Mouse (Mus musculus): ENCODE measurements around the gene Il1rl2.
A peak's percentile ranks its signal among the peaks of the same experiment; 100 is the strongest.

The Il1rl2 gene

GRCm38 (mm10) chr1:40325711-40326327, 1.4 kb downstream of the Il1rl2 start:
- no peak for DNase-seq

DNA sequence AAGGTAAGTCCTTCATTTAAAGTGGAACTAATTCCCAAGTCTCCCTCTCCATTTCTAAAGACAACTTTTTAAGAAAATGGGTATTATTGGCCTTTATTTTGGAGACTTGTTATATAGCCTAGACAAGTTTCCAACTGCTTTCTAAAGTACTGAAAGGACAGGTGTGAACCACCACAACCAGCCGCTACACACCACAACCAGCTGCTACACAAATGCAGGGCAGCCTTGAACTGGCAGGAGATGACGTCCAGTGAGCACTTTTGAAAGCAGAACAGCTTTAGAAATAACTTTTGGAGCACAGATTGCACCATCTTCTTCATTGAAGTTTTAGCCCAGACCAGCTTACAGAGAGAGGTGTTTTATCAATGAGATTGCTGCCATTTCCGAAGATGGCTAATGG, 3.2 kb downstream of the Il1rl2 start:
- DNase-seq = no peak

DNA sequence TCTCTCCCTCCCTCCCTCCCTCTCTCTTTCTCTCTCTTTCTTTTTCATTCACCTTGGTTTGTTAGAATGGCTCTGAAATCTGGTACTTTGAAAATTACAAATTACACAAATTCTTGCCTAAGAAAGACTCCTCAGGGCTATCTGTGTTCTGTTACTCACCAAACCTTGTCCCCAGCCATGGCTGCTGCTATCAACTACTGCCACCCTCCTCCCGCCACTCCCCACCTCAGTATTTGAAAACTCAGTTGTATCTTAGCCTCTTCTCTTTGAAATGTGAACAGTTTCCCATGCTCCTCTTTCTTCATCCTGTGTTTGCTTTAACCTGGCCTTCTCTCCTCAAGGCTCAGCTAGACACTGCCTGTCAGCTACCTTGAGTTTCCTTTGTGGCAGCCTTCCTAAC, 5.1 kb downstream of the Il1rl2 start:
- no peak for DNase-seq

DNA sequence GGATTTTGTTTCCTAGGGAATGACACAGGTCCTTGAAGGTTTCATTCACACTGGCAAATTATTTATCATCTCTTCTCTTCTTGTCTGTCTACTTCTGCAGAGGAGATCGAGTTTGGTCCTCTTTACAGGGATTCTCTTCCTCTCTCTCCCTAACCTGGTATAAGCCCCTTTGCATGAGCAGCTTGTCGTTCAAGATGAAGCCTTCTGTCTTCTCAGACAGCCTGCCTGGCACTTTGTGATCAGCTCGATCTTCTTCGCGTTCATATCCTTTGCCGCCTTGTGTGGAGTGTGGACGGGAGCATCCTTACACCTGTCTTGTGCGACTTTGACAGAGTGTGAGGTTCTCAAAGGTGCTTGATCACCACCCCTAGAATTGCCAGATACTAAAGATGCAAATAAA, 5.8 kb downstream of the Il1rl2 start:
- no peak for DNase-seq

GRCm38 (mm10) chr1:40339346-40339745, 14.9 kb downstream of the Il1rl2 start:
- no peak for DNase-seq

DNA sequence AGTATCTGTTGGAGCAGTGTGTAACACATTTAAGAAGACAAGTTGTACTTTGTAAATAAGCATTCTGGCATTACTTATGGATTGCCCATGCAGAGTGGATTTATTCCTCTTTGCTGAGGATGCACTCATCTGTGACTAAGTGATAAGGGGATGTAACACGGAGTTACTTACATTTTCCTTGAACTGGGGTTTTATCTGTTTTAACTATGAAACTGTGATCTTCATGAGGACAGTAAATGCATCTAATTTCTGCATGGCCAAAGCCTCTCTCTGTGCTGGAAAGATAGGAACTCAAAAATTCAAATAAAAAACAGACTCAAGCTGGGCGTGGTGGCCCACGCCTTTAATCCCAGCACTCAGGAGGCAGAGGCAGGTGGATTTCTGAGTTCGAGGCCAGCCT, 15.7 kb downstream of the Il1rl2 start:
- DNase-seq = no peak

DNA sequence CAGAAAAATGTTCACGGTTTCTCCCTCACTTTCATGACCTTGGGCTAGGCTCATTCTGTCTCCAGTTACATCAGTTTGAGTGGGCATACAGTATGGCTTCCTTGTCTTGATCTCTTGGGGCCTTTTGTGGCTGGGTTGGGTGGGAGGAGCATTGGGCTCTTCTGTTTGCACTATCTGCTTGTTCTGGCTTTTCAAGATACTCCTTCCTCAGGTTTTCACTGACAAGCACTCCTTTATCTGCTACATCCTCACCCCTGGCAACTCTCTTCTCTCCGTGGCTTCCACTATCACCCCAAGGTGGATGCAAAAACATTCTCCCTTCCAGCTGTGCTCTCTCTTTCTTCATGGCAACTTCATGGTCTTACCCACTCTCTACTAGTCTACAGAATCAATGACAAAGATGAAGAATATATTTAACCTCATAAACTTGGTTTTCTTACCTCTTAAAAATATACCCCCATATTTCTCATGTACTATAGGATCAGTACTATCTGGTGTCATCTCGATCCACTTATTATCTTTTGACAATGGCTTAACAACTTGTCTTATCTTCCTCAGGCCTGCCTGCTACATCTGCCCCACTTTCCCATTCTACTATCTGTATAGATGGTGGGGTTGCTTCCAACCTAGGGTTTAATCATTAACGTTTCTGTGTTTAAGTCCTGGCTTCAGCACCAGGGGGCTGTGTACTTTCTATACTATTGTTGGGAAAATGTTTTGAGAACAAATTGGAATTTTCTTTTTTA, 27.9 kb downstream of the Il1rl2 start:
- DNase-seq = no peak

DNA sequence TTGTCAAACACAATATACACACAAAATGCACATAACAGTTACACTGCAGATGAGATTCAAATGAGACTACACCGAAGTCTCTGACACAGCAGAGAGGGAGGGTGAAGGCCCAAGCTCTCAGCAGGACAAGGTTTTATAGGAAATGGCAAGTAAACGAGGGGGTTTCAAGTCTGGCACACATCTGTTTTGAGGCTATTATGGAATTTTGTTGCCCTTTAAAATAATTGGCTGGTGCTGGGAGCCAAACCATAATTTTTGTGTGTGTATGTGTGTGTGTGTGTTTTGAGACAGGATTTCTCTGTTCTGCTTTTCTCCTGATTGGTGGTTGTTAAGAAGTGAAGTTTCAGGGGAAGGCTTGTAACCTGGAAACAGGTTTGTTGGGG, 28.5 kb downstream of the Il1rl2 start:
- no peak for DNase-seq

DNA sequence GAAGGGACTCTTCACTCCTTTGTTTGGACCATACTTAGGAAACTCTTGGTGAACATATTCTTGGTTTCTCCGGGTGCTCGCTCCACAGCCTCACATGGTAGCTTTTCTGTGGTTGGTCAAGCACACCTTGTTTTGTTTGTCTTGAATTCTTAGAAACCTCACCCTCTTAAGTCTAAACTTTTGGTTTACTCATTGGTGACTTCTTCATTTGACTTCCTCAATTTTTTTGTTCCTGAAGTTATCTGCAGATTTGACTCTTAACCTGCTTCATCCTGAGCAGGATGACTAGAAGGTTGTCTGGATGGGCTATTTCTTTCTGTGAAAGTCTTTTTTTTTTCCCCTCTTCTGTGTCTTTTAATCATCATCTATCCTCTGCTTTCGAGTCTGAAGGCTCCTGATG, 30.3 kb downstream of the Il1rl2 start:
- no peak for DNase-seq

- no peak for DNase-seq
These were observed 31.0 kb downstream of the Il1rl2 start for GRCm38 (mm10) chr1:40355431-40355843.

DNA sequence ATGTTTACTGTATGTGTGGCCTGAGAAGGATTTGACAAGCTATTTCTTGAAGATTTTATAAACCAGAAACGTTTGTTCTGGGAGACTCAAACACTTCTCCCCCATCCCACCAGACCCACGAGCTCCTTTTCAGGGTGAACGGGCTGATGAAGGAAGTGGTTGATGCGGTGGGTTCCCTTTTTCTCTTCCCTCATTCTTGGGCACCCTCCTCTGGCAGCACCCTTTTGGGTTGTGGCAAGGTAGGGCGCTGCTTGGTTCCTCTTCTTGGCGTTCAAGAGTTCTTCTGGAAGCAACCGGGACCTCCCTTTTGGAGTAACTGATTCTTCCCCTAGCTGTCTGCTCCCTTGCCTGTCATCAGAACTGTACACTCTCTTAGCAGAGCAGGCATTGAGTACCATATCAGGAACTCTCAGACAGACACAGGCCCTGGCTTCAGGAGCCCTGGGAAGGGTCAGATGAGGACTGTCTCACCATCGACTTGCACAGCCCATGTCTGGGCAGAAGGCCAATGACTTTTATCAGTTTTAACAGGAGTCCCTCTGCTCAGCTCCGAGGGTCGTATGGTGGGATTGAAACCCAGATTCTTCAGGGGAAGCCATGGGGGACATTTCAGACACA, 31.6 kb downstream of the Il1rl2 start:
- no peak for DNase-seq

- no peak for DNase-seq
These were observed 33.5 kb downstream of the Il1rl2 start for GRCm38 (mm10) chr1:40357921-40358320.

GRCm38 (mm10) chr1:40358351-40358750, 33.9 kb downstream of the Il1rl2 start:
- no peak for DNase-seq

DNA sequence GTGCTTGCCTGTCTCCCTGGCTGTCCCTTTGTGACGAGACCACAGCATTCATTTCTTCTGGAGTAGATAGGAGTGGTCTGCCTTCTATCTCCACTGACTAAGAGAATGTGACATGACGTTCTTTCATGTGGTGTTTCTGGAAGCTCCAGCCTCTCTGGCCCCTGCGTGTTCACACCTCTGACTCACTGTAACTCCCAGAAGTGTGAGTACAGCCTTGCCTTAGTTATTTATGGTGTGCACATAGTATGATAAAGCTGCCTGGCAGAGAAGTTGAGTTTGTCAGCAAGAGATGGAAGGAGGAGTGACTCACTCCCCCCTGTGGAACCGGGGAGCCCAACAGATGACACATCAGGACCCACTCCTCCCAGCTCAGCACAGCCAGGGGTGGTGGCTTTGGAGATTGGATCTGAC, 34.4 kb downstream of the Il1rl2 start:
- DNase-seq = no peak

GRCm38 (mm10) chr1:40359731-40360130, 35.3 kb downstream of the Il1rl2 start:
- DNase-seq = no peak

DNA sequence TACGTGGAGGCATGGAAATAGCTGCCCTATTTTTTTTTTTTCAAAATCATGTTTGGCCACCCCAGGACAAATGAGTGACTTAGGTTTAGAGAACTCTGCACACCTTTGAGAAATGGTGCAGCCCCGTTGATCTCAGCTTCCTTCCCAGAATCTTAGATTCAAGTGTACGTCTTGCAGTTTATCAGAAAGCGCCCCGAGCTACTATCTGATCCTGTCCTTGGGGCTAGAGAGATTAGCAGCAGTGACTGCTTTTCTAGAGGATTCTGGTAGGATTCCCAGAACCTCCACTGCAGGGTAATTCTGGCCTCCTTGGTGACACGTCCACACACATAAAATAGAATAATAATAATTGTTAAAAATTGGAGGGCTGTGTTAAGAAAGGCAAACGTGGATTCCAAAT, 36.6 kb downstream of the Il1rl2 start:
- DNase-seq = no peak

DNA sequence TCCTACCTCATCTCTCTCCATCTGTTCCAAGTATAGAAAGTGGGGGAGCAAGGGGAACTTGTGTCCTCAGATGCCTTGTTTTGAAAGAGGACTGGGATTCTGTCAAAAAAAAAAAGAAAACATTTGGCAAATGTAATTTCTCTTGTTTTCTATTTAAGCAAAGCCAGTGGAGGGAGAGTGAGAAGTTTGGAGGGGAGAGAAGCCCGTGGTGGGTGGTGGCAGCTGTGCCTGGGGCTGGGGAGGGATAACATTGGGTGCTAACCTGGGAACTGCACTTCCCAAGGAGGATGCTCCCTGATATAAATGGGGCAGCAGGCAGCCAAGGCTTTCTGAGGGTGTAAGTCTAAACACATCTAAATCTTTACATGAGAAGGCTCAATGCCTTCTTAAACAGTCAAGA, 37.2 kb downstream of the Il1rl2 start:
- no peak for DNase-seq

GRCm38 (mm10) chr1:40362784-40363183, 38.4 kb downstream of the Il1rl2 start:
- DNase-seq = no peak

DNA sequence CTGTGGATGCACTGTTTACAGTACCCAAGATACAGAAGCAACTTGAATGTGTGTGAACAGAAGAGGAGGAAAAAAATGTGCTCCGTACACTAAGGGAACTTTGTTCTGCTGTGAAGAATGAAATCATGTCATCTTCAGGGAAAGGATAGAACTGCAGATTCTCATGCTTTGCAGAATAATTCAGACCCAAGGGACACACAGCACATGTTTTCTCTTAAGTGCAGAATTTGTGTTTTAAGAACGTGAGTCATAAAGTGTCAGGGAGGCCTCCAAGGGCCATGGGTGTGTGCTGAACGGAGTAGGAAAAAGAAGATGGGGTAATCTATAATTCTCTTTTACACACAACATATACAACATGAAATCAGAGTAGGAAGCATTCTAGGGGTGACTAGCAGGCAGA, 48.5 kb downstream of the Il1rl2 start:
- no peak for DNase-seq

DNA sequence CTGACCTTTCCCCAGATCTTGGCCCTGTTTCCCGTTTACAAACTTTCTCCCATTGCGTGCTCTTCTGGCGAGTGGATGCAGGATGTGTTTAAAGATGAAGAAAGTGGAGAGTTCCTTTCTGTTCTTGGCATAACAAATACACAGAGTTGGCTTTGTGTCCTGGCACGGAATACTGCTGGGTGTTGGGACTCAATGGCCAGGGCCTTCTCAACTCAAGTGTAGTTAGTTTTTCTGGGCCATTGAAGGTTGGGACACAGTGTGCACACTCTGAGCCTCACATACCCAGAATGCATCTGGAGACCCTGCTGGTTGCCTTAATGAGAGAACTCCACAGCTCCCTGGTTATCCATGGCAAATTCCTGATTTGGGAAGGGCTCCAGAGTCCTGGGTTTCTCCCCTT, 50.7 kb downstream of the Il1rl2 start:
- no peak for DNase-seq

DNA sequence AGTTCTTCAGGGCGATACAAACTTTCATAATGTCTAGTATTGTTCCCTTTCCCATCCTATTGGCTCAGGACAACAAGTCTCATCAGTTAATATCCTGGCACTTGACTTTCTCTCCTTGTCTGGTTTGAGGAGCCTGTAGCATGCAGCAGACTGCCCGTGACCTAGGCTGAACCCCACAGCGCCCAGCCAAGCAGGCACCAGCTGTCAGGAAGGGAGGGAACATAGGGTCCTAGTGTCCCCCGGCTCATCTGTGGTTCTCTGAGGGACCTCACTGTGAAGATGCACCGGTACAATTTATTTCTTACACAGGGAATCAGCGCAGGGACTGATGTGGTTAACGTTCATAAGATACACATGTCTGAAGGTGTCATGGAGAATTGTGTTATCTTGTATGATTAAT, 52.3 kb downstream of the Il1rl2 start:
- no peak for DNase-seq

DNA sequence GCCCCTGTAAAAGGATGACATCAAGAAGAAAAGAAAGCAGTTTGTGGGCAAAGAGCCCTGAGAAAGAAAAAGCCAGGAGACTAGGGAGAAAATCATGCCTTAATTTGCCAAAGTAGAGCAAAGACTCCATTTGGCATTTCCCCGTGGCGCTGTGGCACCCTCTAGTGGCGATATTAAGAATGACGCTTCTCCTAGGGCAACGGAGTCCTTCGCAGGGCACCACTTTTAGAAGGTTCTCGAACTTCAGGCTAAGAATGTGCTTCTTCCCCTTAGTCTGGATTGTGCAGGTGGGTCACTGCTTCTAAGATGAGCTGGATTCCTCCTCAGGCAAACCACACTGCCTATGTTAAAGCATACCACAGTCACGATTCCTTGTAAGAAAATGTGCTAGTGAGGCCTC, 54.4 kb downstream of the Il1rl2 start:
- peak; percentile 48 for DNase-seq

DNA sequence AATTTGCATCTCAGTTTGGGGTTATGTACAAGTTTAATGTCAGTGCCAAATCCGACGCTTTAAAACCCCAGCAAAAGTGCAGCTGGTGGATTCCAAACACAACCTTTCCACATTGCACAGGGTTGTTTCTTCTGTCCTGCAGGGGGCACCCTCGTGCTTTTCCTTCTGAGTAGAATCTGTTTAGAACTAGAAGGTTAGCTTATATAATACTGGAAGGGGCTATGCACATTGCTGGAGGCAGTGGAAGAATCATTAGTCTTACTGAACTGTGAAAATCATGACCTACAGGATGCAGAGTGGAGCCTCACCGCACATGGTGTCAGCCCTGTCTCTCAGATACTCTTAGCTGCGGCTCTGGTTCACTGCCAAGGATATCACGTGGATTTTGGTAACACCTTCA, 55.7 kb downstream of the Il1rl2 start:
- DNase-seq = peak; percentile 62

GRCm38 (mm10) chr1:40380990-40381389, 56.6 kb downstream of the Il1rl2 start:
- DNase-seq = no peak

- no peak for DNase-seq
These were observed 58.4 kb downstream of the Il1rl2 start for GRCm38 (mm10) chr1:40382841-40383240.
